Mouse (Mus musculus) right cerebral cortex, postnatal 36 days (tissue): Measurements from ENCODE around the gene Aoc3.
"Not testable (repeated sequence)": the region's sequence is repeated elsewhere in the genome, so short reads cannot be mapped to it uniquely, and the experiment has no call there.

ENCODE experiments used
- DNase-seq, 2 experiments: peaks; one replicate each; pipeline ENCODE4 v3.0.0; 2022; ENCODE audit warnings: low spot score in 2 of 2, mixed read lengths in 1 of 2

The Aoc3 gene

GRCm38 (mm10) chr11:101330371-101330924 is at the start of gene Aoc3:
Aoc3 (plus strand) TSS chr11:101330605.
- no peak for DNase-seq

DNA sequence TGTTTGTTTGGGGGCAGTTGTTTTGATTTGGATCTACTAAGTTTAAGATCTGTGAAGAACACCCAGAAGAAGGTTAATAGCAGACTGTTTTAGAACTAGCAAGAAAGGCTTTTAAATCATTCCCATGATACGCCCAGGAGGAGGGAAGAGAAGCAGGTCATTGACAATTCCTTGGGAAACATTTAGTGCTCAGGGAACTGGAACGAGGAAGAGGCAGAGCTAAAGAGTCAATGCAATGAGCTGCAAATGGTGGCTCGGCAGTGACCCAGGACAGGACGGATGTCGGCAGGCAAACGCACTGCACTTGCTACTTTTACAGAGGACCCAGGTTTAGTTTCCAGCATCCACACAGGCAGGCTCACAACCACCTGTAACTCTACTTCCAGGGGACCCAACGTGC is 49.6 kb upstream of the Aoc3 start:
- DNase-seq, result no peak

DNA sequence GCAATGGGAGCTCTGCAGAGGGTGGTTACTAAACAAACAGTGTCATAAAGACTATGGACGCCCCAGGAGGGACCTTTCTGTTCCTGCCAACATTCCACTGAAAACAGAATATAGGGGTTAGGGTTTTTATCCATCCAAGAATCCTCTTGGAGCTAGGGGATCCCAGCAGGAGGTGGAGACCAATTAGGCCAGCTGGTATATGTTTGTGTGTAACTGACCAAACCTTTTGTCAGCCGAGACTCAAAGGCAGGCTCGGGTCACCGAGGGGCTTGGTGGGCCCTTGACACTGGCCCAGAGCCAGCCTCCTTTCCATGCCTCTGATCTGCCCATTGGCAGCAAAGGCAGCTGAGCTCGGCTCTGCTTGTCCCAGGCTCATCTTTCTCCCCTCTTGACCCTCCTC is 47.5 kb upstream of the Aoc3 start:
- no peak for DNase-seq

- DNase-seq, result no peak
These were observed 46.6 kb upstream of the Aoc3 start for GRCm38 (mm10) chr11:101283805-101284204.

DNA sequence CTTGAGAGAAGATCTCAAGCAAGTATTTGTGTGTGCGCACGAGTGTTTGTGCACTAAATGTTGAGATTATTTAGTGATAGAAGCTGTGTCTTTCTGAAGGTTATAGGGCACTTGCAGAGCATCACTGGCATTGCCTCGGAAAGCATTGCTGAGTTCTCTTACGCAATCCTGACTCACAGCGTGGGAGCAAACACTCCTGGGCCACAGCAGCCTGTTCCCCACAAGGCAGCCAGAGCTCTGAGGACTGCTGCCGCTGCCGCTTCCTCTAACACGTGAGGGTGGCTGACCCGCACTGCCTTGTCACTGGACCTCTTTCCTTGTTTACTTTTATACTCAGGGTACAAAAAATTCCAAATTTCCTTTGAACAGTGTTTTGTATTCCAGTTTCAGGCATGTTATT is 43.1 kb upstream of the Aoc3 start:
- no peak for DNase-seq

DNA sequence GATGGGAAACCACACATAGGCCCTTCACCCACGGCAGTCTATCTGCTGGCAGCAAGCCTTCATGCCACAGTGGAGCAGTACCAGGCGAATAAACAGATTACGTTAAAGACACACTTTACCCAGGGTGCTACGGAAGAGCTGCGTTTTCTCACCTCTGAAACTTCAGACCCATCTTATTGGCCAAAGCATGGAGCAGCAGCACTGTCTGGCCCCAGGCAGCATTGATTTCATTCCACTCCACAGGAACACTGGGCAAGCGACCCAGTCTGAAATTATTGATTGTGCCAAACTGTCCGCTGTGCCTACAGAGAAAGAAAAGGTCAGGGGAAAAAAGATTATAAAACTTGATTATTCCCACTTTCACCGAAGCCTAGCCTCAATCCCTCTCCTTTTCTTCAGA is 39.2 kb upstream of the Aoc3 start:
- no peak for DNase-seq

- no peak for DNase-seq
These were observed 35.2 kb upstream of the Aoc3 start for GRCm38 (mm10) chr11:101295191-101295590.

GRCm38 (mm10) chr11:101300881-101301280 is 29.5 kb upstream of the Aoc3 start:
- DNase-seq, result no peak

GRCm38 (mm10) chr11:101301299-101302003 is 29.0 kb upstream of the Aoc3 start:
- DNase-seq, result no peak

GRCm38 (mm10) chr11:101302004-101302798 is 28.2 kb upstream of the Aoc3 start, which contains the start of gene Becn1:
Becn1 (minus strand) TSS chr11:101302286.
- peak; percentile 92 to 93 for DNase-seq

GRCm38 (mm10) chr11:101307744-101308143 is 22.7 kb upstream of the Aoc3 start:
- no peak for DNase-seq

DNA sequence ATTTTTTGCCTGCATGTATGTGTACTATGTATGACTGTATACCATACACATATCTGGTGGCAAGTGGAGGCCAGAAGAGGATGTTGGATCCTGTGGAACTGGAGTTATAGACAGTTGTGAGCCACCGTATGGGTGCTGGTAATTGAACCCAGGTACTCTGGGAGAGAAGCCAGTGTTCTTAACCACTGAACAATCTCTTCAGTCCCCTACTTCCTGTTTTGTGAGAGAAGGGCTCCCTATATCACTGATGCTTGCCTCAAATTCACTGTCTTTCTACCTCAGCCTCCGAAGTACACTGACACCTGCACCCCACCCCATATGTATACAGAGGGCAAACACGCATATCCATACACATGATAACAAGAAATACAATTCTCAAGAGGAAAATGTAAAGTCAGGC is 19.3 kb upstream of the Aoc3 start:
- no peak for DNase-seq

- DNase-seq, result no peak
These were observed 18.3 kb upstream of the Aoc3 start for GRCm38 (mm10) chr11:101312150-101312549.

DNA sequence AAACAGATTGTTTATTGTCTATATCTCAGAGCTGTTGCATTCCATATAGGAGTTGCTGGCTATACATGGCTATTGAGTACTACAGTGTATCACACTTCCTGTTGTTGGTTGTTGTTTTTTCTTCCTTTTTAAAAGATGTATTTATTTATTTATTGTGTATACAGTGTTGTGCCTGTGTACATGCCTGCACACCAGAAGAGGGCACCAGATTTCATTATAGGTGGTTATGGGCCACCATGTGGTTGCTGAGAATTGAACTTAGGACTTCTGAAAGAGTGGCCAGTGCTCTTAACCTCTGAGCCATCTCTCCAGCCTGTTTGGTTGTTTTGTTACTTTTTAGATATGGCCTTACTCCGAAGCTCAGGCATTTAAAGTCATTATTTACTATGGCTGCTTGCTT is 15.8 kb upstream of the Aoc3 start:
- DNase-seq, result no peak

- DNase-seq, result no peak
These were observed 15.2 kb upstream of the Aoc3 start for GRCm38 (mm10) chr11:101315082-101315650.

DNA sequence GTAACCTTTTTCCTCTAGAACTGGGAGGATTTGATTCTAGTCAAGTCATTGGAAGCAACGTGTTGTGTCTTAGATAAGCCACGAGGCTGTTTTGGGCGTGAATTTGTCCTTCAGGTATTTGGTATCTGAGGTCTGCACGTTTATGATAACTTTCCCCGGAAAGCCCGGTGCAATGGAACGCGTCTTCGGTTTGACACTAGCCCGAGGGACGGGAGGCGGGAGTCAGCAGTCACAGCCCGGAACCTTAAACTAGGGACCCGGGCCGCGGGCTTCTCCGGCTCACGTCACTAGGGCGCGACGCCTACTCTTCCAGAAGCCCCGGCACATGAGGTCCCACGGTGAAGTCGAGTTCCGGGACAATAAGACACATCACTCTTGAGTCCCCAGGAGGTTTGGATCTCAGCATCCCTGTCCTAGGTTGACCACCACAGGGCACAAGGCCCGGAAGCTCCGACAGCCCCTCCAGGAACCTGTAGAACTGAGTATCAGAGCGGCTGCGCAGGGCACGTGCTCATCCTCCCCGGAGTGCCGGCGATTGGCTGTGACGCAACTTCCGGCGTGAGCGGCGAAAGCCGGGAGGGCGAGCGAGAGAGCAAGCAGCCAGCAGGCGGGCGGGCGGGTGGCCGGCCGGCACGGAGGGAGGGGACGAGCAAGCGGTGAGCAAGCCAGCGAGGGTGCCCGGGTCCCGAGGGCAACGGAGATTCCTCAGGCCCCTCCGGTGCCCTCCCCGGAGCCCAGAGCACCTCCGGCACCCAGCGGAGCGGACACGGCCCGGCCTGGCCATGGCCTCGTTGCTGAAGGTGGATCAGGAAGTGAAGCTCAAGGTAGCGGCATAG is 14.5 kb upstream of the Aoc3 start, which contains the start of gene Psme3:
Gene Psme3, plus strand, starts transcription at position 549 of the 836 bp plus-strand sequence.
- peak; percentile 90 to 91 for DNase-seq

DNA sequence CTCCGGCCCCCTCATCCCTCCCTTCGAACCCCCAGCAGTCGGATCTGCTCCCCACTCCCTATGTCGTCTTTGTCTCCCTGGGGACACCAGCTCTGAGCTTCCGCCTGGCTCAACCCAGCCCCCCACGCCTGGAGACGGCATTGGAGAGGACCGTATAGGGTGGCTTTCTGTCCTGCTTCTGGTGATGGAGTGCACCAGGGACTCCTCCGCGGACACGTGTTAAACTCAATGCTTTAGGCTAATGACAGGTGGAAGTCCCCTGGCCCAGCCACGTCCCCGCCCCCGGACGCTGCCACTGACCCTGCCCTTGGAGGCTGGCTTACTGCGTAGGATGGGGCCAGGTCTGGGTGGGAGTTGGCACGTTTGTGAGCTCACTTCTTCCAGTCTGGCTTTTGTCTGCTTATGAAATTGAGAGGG is 13.9 kb upstream of the Aoc3 start:
- DNase-seq, result no peak

DNA sequence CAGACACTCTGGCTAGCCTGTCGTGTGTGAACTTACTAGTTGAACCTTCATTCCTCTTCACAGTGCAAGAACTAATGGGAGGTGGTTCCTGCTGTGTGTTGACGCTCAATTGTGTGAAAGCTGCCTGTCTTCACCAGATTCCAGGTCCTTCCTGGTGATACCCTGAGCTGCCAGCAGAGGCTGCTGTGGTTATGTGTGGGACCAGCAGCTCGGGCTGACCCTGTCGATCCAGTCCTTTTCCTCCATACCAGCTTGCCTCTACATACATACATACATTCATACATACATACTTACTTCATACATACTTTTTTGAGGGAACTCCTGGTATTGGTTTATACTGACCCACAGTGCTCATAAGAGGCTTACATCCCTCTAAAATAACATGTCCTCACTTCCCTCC is 6.8 kb upstream of the Aoc3 start:
- peak; percentile 59 to 61 for DNase-seq

- DNase-seq, result no peak
These were observed 5.6 kb upstream of the Aoc3 start, which contains the start of gene Aoc2 for GRCm38 (mm10) chr11:101324763-101325162. Aoc2 (plus strand) TSS chr11:101325063.

- not testable (repeated sequence) for DNase-seq
These were observed 5.2 kb upstream of the Aoc3 start for GRCm38 (mm10) chr11:101325201-101325600.

- DNase-seq, result no peak
These were observed 4.3 kb upstream of the Aoc3 start for GRCm38 (mm10) chr11:101326147-101326546.
